Mouse (Mus musculus): ENCODE data around the gene Olfr195.

DNA sequence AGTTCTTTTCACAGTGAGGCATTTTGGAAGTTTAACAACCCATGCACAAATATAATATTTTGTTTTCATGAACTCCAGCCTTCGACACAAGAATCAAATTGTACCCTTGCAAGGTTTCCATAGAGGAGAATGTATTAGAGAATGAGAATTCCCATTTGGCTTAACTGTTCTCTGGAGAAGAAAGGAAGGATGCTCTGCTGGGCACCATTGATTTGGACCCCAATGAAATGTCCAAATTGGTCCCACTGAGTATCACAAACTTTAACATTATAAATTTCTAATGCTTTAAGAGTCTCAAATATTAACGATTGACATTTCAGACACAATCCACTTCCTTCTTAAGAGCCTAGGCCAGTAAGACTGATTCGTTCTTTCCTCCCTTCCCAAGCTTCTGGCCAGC, 23.5 kb downstream of the Olfr195 start, which contains the start of gene Olfr196:
- TF ChIP-seq MAFK (IDR thresholded peaks at IDR 0.05; ENCODE audit: insufficient read depth, low read depth, low read length) (no peak), ZNF384 (IDR thresholded peaks at IDR 0.05; ENCODE audit: low read depth, low read length) (no peak), HCFC1 (IDR thresholded peaks at IDR 0.05; ENCODE audit: borderline replicate concordance, insufficient read depth, low read length) (no peak), CHD2 (IDR thresholded peaks at IDR 0.05; ENCODE audit: low read depth, low read length) (no peak), ZC3H11A (IDR thresholded peaks at IDR 0.05; ENCODE audit: borderline replicate concordance, low read depth, low read length) (no peak)
